Mouse (Mus musculus): ENCODE measurements around the gene Nsmce4a. TPM values are rescaled to one million over a fixed set of nuclear protein-coding genes. Genes with fewer than 3 reads are reported as not detected.

The Nsmce4a gene
- polyA plus RNA-seq (2016; fragmentation: Nextera tagmentation; extraction: Ambion mirVana) = 169 and 171 TPM in 2 replicates

DNA sequence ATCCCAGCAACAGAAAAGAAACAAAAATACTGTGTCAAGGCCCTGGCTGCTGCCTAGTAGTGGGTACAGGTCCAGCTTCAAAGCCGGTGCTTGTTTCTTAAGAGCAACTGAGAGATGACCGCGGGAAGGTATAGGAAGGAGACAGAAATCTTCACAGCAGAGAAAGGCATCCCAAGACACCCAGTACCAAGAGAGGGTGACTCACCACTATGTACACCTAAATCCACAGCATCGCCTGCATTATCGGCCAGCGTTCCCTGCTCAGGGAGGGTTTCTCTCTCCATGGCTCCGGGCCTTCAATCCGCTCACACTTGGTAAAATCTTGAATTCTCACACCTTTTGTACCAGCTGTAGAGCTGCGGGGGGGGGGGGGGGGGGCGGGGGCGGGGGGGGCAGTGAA is at the start of gene Nsmce4a:
TSS of gene Nsmce4a (minus strand) at position 298 of the 400 bp plus-strand sequence.
- Histone ChIP-seq H3K4me1 (peaks cover 20% of the 10 kb centered on the region; the same call in 1 of the 2 replicates), H3K9me3 (no peaks in the 10 kb centered on the region), H3K27ac (replicated peaks) (no peak within 1 kb of the TSS), H3K4me2 (replicated peaks) (no peak within 1 kb of the TSS), H3K36me3 (no peaks in the 10 kb centered on the region), H3K4me3 (no peak within 1 kb of the TSS), H3K27me3 (no peaks in the 10 kb centered on the region), H3K9ac (replicated peaks) (no peak within 1 kb of the TSS)
- 72% methylated on average over 11 of the region's 11 CpGs for WGBS
- no peak for ATAC-seq (ENCODE audit: low FRiP score, low read depth)

DNA sequence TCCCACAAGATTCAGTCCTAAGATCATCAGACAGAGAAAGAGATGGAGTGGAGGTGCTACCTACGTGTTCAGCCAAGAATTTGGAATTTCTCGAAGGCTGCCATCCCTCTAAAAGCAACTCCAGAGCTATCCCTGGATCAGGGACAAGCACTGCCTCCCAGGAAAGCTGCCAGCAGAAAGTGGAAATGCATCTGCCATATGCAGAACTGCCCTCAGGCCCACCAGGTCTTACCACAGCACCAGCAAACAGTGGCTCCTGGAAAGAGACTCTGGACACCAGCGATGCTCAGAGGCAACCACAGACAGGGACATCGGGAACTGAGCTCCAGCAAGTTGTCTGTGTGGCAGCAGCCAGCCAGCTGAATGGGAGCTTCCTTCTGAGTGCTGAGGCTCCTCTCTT is 49.4 kb upstream of the Nsmce4a start:
- H3K36me3 ChIP-seq = no peaks in the 10 kb centered on the region
- no peak overlapping the region for H3K4me3 ChIP-seq
- H3K9me3 ChIP-seq = no peaks in the 10 kb centered on the region
- peaks cover 3% of the 10 kb centered on the region; the same call in 1 of the 2 replicates for H3K27me3 ChIP-seq
- no peaks in the 10 kb centered on the region; the same call in 1 of the 2 replicates for H3K4me1 ChIP-seq
- 95% methylated on average over 4 of the region's 4 CpGs for WGBS
- no peak overlapping the region for H3K9ac ChIP-seq (replicated peaks)
- no peak for ATAC-seq (ENCODE audit: low FRiP score, low read depth)
- no peak overlapping the region for H3K27ac ChIP-seq (replicated peaks)
- H3K4me2 ChIP-seq (replicated peaks) = no peak overlapping the region

DNA sequence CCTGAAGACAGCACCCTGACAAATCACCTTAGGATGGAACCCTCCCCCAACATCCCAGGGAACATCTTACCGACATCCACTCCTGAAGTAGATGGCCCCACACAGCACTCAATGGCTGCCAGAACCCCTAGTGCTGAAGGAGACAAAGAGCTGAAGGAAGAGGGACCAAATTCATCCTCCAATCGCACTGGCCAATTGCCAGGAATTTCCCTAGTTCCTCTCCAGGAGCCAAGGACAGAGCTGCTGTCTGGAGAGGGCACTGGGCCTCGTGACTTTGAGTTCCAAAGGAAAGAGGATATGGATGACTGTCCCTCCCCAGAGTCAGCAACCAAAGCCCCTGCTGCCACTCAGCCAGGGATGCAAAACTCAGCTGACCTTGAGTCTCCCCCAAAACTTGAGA is 49.0 kb upstream of the Nsmce4a start:
- H3K9me3 ChIP-seq = no peaks in the 10 kb centered on the region
- no peak for ATAC-seq (ENCODE audit: low FRiP score, low read depth)
- WGBS = 70% methylated on average over 3 of the region's 3 CpGs

DNA sequence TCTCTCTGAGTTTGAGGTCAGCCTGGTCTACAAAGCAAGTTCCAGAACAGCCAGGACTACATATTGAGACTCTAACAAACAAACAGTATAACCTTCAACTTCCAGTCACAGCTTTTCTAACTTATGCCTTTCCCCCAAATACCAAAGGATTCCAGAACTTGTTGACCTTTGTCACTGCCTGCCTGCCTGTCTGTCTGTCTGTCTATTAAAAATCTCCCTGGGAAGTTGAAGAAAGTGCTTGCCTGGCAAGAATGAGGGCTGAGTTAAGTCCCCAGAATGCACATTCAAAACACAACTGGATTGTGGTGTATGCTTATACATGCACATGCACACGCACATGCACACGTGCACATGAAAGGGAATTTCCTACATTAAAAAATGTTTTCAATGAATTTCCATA is 48.1 kb upstream of the Nsmce4a start:
- no peaks in the 10 kb centered on the region for H3K27me3 ChIP-seq
- ATAC-seq (ENCODE audit: low FRiP score, low read depth) = no peak

More for the DNA sequence above, 49.0 kb upstream of the Nsmce4a start:
- Histone ChIP-seq H3K27me3 (peaks cover 2% of the 10 kb centered on the region; the same call in 1 of the 2 replicates), H3K27ac (replicated peaks) (no peak overlapping the region), H3K9ac (replicated peaks) (no peak overlapping the region), H3K4me3 (no peak overlapping the region), H3K36me3 (no peaks in the 10 kb centered on the region), H3K4me1 (no peaks in the 10 kb centered on the region; the same call in 1 of the 2 replicates), H3K4me2 (replicated peaks) (no peak overlapping the region)

GRCm38 (mm10) chr7:130617591-130617990 is 44.7 kb upstream of the Nsmce4a start:
- Histone ChIP-seq H3K27me3 (no peaks in the 10 kb centered on the region), H3K4me2 (replicated peaks) (no peak overlapping the region), H3K9me3 (no peaks in the 10 kb centered on the region), H3K9ac (replicated peaks) (no peak overlapping the region), H3K4me3 (no peak overlapping the region), H3K4me1 (no peaks in the 10 kb centered on the region; the same call in 1 of the 2 replicates), H3K27ac (replicated peaks) (no peak overlapping the region), H3K36me3 (no peaks in the 10 kb centered on the region)
- peak; percentile 38; the same call in 1 of the 2 replicates for ATAC-seq (ENCODE audit: low FRiP score, low read depth)
- 57% methylated on average over 3 of the region's 3 CpGs for WGBS

More for the DNA sequence above, 48.1 kb upstream of the Nsmce4a start:
- H3K9ac ChIP-seq (replicated peaks) = no peak overlapping the region
- H3K4me1 ChIP-seq = no peaks in the 10 kb centered on the region; the same call in 1 of the 2 replicates
- 89% methylated on average over 2 of the region's 2 CpGs for WGBS
- no peaks in the 10 kb centered on the region for H3K36me3 ChIP-seq
- no peak overlapping the region for H3K4me3 ChIP-seq
- H3K27ac ChIP-seq (replicated peaks) = no peak overlapping the region
- no peaks in the 10 kb centered on the region for H3K9me3 ChIP-seq
- H3K4me2 ChIP-seq (replicated peaks) = no peak overlapping the region

DNA sequence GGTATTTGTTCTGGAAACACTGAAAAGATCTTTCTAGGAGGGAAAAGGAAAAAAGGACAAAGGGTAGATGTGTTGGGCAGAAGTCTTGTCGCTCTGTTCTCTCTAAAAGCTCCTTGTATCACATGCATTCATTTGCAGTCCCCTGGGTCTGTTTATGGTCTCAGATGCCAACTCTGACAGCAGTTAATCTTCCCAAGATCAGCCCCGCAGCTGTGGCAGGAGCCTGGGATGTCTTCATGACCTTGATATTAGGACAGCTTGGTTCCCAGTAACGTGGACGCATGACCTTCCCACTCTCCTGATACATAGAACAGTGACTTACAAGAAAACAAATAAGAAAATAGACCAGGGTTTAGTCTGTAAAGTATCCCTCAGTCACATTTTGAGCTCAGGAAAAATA is 41.1 kb upstream of the Nsmce4a start:
- Histone ChIP-seq H3K4me1 (no peaks in the 10 kb centered on the region; the same call in 1 of the 2 replicates), H3K27me3 (0 out of 2 replicates have a peak, but pooled peaks cover 4% of the 10 kb centered on the region), H3K4me3 (no peak overlapping the region), H3K4me2 (replicated peaks) (no peak overlapping the region), H3K27ac (replicated peaks) (no peak overlapping the region), H3K9ac (replicated peaks) (no peak overlapping the region), H3K9me3 (no peaks in the 10 kb centered on the region), H3K36me3 (no peaks in the 10 kb centered on the region)
- ATAC-seq (ENCODE audit: low FRiP score, low read depth) = no peak
- WGBS = 73% methylated on average over 4 of the region's 4 CpGs

DNA sequence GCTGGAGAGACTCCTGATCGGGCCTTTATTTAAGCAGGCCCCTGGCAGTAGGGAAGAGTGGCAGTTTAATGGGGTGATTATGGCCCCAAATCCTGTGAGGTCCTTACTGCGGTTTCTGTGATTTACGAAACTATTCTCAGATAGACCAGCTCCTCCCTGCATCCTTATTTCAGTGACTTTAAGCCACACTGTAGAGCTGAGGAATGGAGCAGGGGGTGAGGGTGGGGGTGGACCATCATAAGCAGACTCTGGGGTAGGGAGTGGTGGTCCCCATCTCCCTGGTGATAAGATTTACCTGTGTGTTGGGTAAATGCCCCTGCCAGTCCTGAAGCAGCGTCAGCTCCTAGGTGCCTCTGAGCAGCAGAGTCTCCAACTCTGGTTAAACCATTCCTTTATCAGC is 34.0 kb upstream of the Nsmce4a start:
- 67% methylated on average over 4 of the region's 4 CpGs for WGBS
- H3K27me3 ChIP-seq = 0 out of 2 replicates have a peak, but pooled peaks cover 5% of the 10 kb centered on the region
- ATAC-seq (ENCODE audit: low FRiP score, low read depth) = no peak
- no peaks in the 10 kb centered on the region for H3K4me1 ChIP-seq
- no peak overlapping the region for H3K4me2 ChIP-seq (replicated peaks)
- H3K27ac ChIP-seq (replicated peaks) = no peak overlapping the region
- no peak overlapping the region for H3K4me3 ChIP-seq
- H3K36me3 ChIP-seq = no peaks in the 10 kb centered on the region
- H3K9me3 ChIP-seq = no peaks in the 10 kb centered on the region
- no peak overlapping the region for H3K9ac ChIP-seq (replicated peaks)

- Histone ChIP-seq H3K9ac (replicated peaks) (no peak overlapping the region), H3K27ac (replicated peaks) (no peak overlapping the region), H3K4me2 (replicated peaks) (no peak overlapping the region), H3K4me3 (no peak overlapping the region), H3K4me1 (no peaks in the 10 kb centered on the region), H3K9me3 (no peaks in the 10 kb centered on the region), H3K36me3 (no peaks in the 10 kb centered on the region), H3K27me3 (0 out of 2 replicates have a peak, but pooled peaks cover 5% of the 10 kb centered on the region)
- ATAC-seq (ENCODE audit: low FRiP score, low read depth) = no peak
- 30% methylated on average over 6 of the region's 6 CpGs for WGBS
Observed at GRCm38 (mm10) chr7:130605111-130605510, 32.2 kb upstream of the Nsmce4a start.

- ATAC-seq (ENCODE audit: low FRiP score, low read depth) = no peak
- H3K9ac ChIP-seq (replicated peaks) = no peak overlapping the region
- no peaks in the 10 kb centered on the region for H3K4me1 ChIP-seq
- no peaks in the 10 kb centered on the region for H3K36me3 ChIP-seq
- no peaks in the 10 kb centered on the region for H3K9me3 ChIP-seq
- no peak overlapping the region for H3K27ac ChIP-seq (replicated peaks)
- H3K4me3 ChIP-seq = no peak overlapping the region
- H3K4me2 ChIP-seq (replicated peaks) = no peak overlapping the region
- 86% methylated on average over 2 of the region's 2 CpGs for WGBS
- H3K27me3 ChIP-seq = peaks cover 7% of the 10 kb centered on the region; the same call in 1 of the 2 replicates
Observed at GRCm38 (mm10) chr7:130604390-130604789, 31.5 kb upstream of the Nsmce4a start.

- H3K27ac ChIP-seq (replicated peaks) = no peak overlapping the region
- H3K4me2 ChIP-seq (replicated peaks) = no peak overlapping the region
- 89% methylated on average over 5 of the region's 5 CpGs for WGBS
- peaks cover 9% of the 10 kb centered on the region for H3K27me3 ChIP-seq
- no peaks in the 10 kb centered on the region for H3K4me1 ChIP-seq
- H3K4me3 ChIP-seq = no peak overlapping the region
- ATAC-seq (ENCODE audit: low FRiP score, low read depth) = no peak
- no peaks in the 10 kb centered on the region for H3K36me3 ChIP-seq
- no peaks in the 10 kb centered on the region for H3K9me3 ChIP-seq
- no peak overlapping the region for H3K9ac ChIP-seq (replicated peaks)
Observed at GRCm38 (mm10) chr7:130603556-130603955, 30.6 kb upstream of the Nsmce4a start.

- WGBS = 94% methylated on average over 1 of the region's 1 CpGs
- peaks cover 9% of the 10 kb centered on the region for H3K27me3 ChIP-seq
- no peak overlapping the region for H3K4me2 ChIP-seq (replicated peaks)
- H3K4me1 ChIP-seq = 0 out of 2 replicates have a peak, but pooled peaks cover under 1% of the 10 kb centered on the region
- H3K27ac ChIP-seq (replicated peaks) = no peak overlapping the region
- ATAC-seq (ENCODE audit: low FRiP score, low read depth) = no peak
- no peak overlapping the region for H3K4me3 ChIP-seq
- no peak overlapping the region for H3K9ac ChIP-seq (replicated peaks)
- H3K36me3 ChIP-seq = no peaks in the 10 kb centered on the region
- no peaks in the 10 kb centered on the region for H3K9me3 ChIP-seq
Observed at GRCm38 (mm10) chr7:130602804-130603203, 29.9 kb upstream of the Nsmce4a start.

GRCm38 (mm10) chr7:130600546-130600945 is 27.6 kb upstream of the Nsmce4a start:
- Histone ChIP-seq H3K27me3 (peaks cover 9% of the 10 kb centered on the region), H3K9ac (replicated peaks) (no peak overlapping the region), H3K4me3 (no peak overlapping the region), H3K4me1 (peaks cover 11% of the 10 kb centered on the region), H3K36me3 (no peaks in the 10 kb centered on the region), H3K9me3 (no peaks in the 10 kb centered on the region), H3K4me2 (replicated peaks) (no peak overlapping the region), H3K27ac (replicated peaks) (no peak overlapping the region)
- no peak for ATAC-seq (ENCODE audit: low FRiP score, low read depth)
- 77% methylated on average over 2 of the region's 2 CpGs for WGBS

DNA sequence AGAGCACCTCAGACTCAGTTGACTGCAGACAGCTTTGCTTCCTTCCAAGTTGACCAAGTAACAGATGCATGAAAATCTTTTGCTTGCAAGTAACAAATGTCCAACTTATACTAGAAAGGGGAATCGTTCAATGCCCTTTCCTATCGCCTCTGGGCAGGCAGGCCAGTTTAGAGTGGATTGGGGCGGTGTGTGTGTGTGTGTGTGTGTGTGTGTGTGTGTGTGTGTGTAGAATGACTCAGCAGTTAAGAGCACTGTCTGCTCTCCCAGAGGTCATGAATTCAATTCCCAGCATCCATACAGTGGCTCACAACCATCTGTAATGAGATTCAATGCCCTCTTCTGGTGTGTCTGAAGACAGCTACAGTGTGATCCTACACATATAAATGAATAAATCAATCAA is 27.2 kb upstream of the Nsmce4a start:
- no peaks in the 10 kb centered on the region for H3K9me3 ChIP-seq
- no peaks in the 10 kb centered on the region for H3K36me3 ChIP-seq
- 84% methylated on average over 3 of the region's 3 CpGs for whole genome bisulfite sequencing
- no peak for ATAC-seq (ENCODE audit: low FRiP score, low read depth)
- H3K27me3 ChIP-seq = peaks cover 9% of the 10 kb centered on the region
- no peak overlapping the region for H3K4me2 ChIP-seq (replicated peaks)
- H3K9ac ChIP-seq (replicated peaks) = no peak overlapping the region
- no peak overlapping the region for H3K27ac ChIP-seq (replicated peaks)
- no peak overlapping the region for H3K4me3 ChIP-seq
- H3K4me1 ChIP-seq = peaks cover 11% of the 10 kb centered on the region

All from midbrain, embryonic 12.5 days (tissue).